Mouse (Mus musculus) Patski (cell line): Measurements from ENCODE around the gene Lcn2. TPM values are rescaled to one million over a fixed set of nuclear protein-coding genes. Genes with fewer than 3 reads are reported as not detected.

Experiments
- ATAC-seq: fragments of 100-300 bp; one replicate; pipeline ENCODE4 v1.8.0; 2021
- CTCF ChIA-PET: fragments of 350-600 bp; sonication (Branson Sonifier 250); formaldehyde crosslinking; loops from one replicate; lab custom pipeline; 2022; ENCODE audit warnings: inconsistent platforms; lab: Charles Lee
- POLR2A ChIA-PET: fragments of 350-600 bp; sonication (Branson Sonifier 250); formaldehyde crosslinking; loops from one replicate; lab custom pipeline; 2022; ENCODE audit warnings: antibody characterized with exemption, inconsistent platforms; lab: Charles Lee
- DNase-seq: peaks from one replicate; pipeline ENCODE4 v3.0.0-alpha.2; 2011; ENCODE audit warnings: low read depth, low spot score
- H3K27me3 ChIP-seq: fragments of 371-371 bp; one replicate; pipeline ENCODE4 v1.5.1; 2021
- CTCF ChIP-seq: fragments of 100-300 bp; IDR thresholded peaks from one replicate; pipeline ENCODE4 v1.5.1; 2021
- in situ Hi-C: fragments of 300-500 bp; cut with MboI; formaldehyde crosslinking; loops from 3 replicates; pipeline ENCODE4 v1.11.1; 2018; ENCODE audit warnings: low pct_unique_long_range_greater_than_20kb, mixed read lengths
- polyA plus RNA-seq: library from polyadenylated mRNA; unstranded; gene quantifications from one replicate; pipeline ENCODE4 v1.2.3, GENCODE M21; 2021

Gene Lcn2
- polyA plus RNA-seq, 1 experiment from 2014 or later: 98.7 TPM

GRCm38 (mm10) chr2:32339912-32340642 lies 48.0 kb downstream of the Lcn2 start:
- no peak for TF ChIP-seq CTCF
- in situ Hi-C loops: no loop called here
- CTCF ChIA-PET: no interaction called here
- POLR2A ChIA-PET: no interaction called here
- H3K27me3 ChIP-seq: no peaks in the 10 kb centered on the region
- ATAC-seq (no peak), DNase-seq (no peak)

- POLR2A ChIA-PET: no interaction called here
- no peaks in the 10 kb centered on the region for H3K27me3 ChIP-seq
- no peak for TF ChIP-seq CTCF
- CTCF ChIA-PET: interaction anchor here (1.2 to 1.5 kb wide), 3 partner anchors 15 to 28 kb away, joined by 3 to 4 read pairs (median 3); no protein-coding TSS in a partner anchor
- in situ Hi-C loops: no loop called here
- DNase-seq (no peak), ATAC-seq (no peak)
These were observed 52.2 kb downstream of the Lcn2 start for GRCm38 (mm10) chr2:32335888-32336287.

Other genes with a start within 250 kb of the Lcn2 start
- gene Prrc2b, start 237.2 kb downstream of the Lcn2 start, polyA plus RNA-seq: 81.9 TPM
- gene Pomt1, start 151.7 kb downstream of the Lcn2 start, polyA plus RNA-seq: 32.1 TPM
- gene Uck1, start 128.1 kb downstream of the Lcn2 start, polyA plus RNA-seq: 67.5 TPM
- gene Golga2, start 100.9 kb downstream of the Lcn2 start, polyA plus RNA-seq: 70.8 TPM
- gene Swi5, start 100.2 kb downstream of the Lcn2 start, polyA plus RNA-seq: 400 TPM
- gene Ciz1, start 35.9 kb downstream of the Lcn2 start, polyA plus RNA-seq: 69.7 TPM
- 18.0 TPM for gene Dnm1, start 34.9 kb downstream of the Lcn2 start, polyA plus RNA-seq
- 89.4 TPM for gene 1110008P14Rik, start 6.3 kb downstream of the Lcn2 start, polyA plus RNA-seq
- 53.1 TPM for gene Ptges2, start 7.6 kb upstream of the Lcn2 start, polyA plus RNA-seq
- gene Naif1, start 62.2 kb upstream of the Lcn2 start, polyA plus RNA-seq: 5.9 TPM
- gene Slc25a25, start 63.2 kb upstream of the Lcn2 start, polyA plus RNA-seq: 18.5 TPM
- gene Fam102a, start 147.1 kb upstream of the Lcn2 start, polyA plus RNA-seq: 11.8 TPM
- gene Dpm2, start 182.6 kb upstream of the Lcn2 start, polyA plus RNA-seq: 59.3 TPM
- 0.47 TPM for gene Pip5kl1, start 186.5 kb upstream of the Lcn2 start, polyA plus RNA-seq
- gene 9430097D07Rik, start 187.4 kb upstream of the Lcn2 start, polyA plus RNA-seq: 0.08 TPM
- 28.8 TPM for gene St6galnac4, start 198.8 kb upstream of the Lcn2 start, polyA plus RNA-seq
- 38.2 TPM for gene St6galnac6, start 211.5 kb upstream of the Lcn2 start, polyA plus RNA-seq
- 99.0 TPM for gene Ak1, start 233.5 kb upstream of the Lcn2 start, polyA plus RNA-seq